Mouse (Mus musculus) embryo, embryonic 10.5 days (tissue): ENCODE results near the gene Arap1.
A peak's percentile ranks its signal among the peaks of the same experiment; 100 is the strongest.

Source experiments
- DNase-seq: peaks from one replicate; pipeline ENCODE4 v3.0.0-alpha.2; 2015; ENCODE audit warnings: low spot score

The Arap1 gene

GRCm38 (mm10) chr7:101347767-101348270 lies at the start of gene Arap1:
Arap1 (plus strand) TSS chr7:101348067.
- DNase-seq, result peak; percentile 78

- DNase-seq, result no peak
These were observed 49.5 kb upstream of the Arap1 start for GRCm38 (mm10) chr7:101298375-101298774.

GRCm38 (mm10) chr7:101301361-101301880 lies 46.4 kb upstream of the Arap1 start:
- no peak for DNase-seq

GRCm38 (mm10) chr7:101301881-101302456 lies 45.9 kb upstream of the Arap1 start, which contains the start of gene Atg16l2:
Atg16l2 (minus strand) TSS chr7:101302251.
- DNase-seq, result peak; percentile 94

GRCm38 (mm10) chr7:101302691-101303090 lies 45.2 kb upstream of the Arap1 start:
- DNase-seq, result no peak

GRCm38 (mm10) chr7:101306841-101307240 lies 41.0 kb upstream of the Arap1 start:
- DNase-seq, result no peak

- no peak for DNase-seq
These were observed 37.9 kb upstream of the Arap1 start for GRCm38 (mm10) chr7:101309985-101310326.

- peak; percentile 100 for DNase-seq
These were observed 37.4 kb upstream of the Arap1 start for GRCm38 (mm10) chr7:101310327-101311028.

GRCm38 (mm10) chr7:101311061-101311460 lies 36.8 kb upstream of the Arap1 start:
- no peak for DNase-seq

GRCm38 (mm10) chr7:101313033-101313432 lies 34.8 kb upstream of the Arap1 start:
- no peak for DNase-seq

GRCm38 (mm10) chr7:101314396-101314795 lies 33.5 kb upstream of the Arap1 start:
- DNase-seq, result no peak

- no peak for DNase-seq
These were observed 32.2 kb upstream of the Arap1 start for GRCm38 (mm10) chr7:101315699-101316098.

- DNase-seq, result no peak
These were observed 31.3 kb upstream of the Arap1 start for GRCm38 (mm10) chr7:101316591-101317001.

GRCm38 (mm10) chr7:101317014-101317413 lies 30.9 kb upstream of the Arap1 start, which contains the start of gene Stard10:
Stard10 (plus strand) TSS chr7:101317086.
- DNase-seq, result no peak

GRCm38 (mm10) chr7:101318848-101319247 lies 29.0 kb upstream of the Arap1 start:
- DNase-seq, result no peak

- DNase-seq, result no peak
These were observed 28.1 kb upstream of the Arap1 start for GRCm38 (mm10) chr7:101319796-101320195.

- peak; percentile 68 for DNase-seq
These were observed 27.3 kb upstream of the Arap1 start for GRCm38 (mm10) chr7:101320399-101321217.

- DNase-seq, result peak; percentile 46
These were observed 26.5 kb upstream of the Arap1 start for GRCm38 (mm10) chr7:101321218-101321827.

GRCm38 (mm10) chr7:101323141-101323594 lies 24.7 kb upstream of the Arap1 start:
- DNase-seq, result no peak

- no peak for DNase-seq
These were observed 23.5 kb upstream of the Arap1 start for GRCm38 (mm10) chr7:101324142-101324962.

- no peak for DNase-seq
These were observed 21.9 kb upstream of the Arap1 start for GRCm38 (mm10) chr7:101326006-101326405.
